Mouse (Mus musculus) common myeloid progenitor, adult 5-6 weeks (primary cell): ENCODE results near the gene Rufy3. TPM values are rescaled to one million over a fixed set of nuclear protein-coding genes. Genes with fewer than 3 reads are reported as not detected.
"Not testable (repeated sequence)": the region's sequence is repeated elsewhere in the genome, so short reads cannot be mapped to it uniquely, and the experiment has no call there.

Source experiments
- ATAC-seq: replicated peaks from 2 replicates; pipeline ENCODE4 v1.8.0; 2016; ENCODE audit warnings: low read depth, mild to moderate bottlenecking, moderate TSS enrichment, inconsistent platforms; ENCODE audit not compliant: poor library complexity, severe bottlenecking
- total RNA-seq: library from RNA; stranded (forward); fragments of 200-1000, 187-1606 nt; gene quantifications from 2 replicates; pipeline ENCODE4 v1.2.3, GENCODE M21; 2017

The Rufy3 gene
- total RNA-seq = 14.8 and 15.9 TPM in 2 replicates

DNA sequence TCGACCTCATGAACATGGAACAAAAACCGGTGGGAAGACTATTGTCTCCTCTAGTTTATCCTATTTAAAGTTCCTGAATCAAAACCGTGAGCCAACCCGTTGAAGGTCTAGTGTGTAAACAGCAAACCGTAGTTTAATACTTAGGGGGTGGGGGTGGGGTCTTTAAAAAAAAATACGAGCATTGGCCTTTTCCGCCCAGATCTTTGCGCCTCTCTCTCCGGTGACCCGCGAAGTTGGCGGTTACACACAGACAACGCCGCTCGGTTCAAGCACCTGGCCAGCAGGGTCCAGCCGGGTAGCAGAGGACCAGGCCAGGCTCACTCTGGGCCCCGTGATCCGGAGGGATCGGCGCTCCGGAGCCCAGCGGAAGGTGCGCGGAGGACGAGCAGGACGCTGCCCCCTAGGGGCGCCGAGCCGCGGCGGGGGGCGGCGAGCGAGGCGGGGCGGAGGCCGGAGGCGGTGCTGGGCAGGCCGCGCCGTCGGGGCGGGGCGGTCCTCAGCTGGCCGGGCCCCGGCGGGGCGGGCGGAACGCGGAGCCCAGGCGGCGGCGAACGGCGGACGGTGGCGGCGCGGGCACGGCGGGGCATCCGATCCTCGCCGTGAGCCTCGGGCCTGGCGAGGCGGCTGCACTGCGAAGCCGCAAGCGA lies at the start of gene Rufy3:
Gene Rufy3 (plus strand): TSS at position 540 of the 647 bp plus-strand sequence.
- ATAC-seq = peak; percentile 78

- peak; percentile 90 for ATAC-seq
These were observed 45.6 kb upstream of the Rufy3 start for GRCm38 (mm10) chr5:88519232-88519631.

GRCm38 (mm10) chr5:88527657-88528056 lies 37.2 kb upstream of the Rufy3 start, which contains the start of gene Jchain:
Jchain (minus strand) TSS chr5:88527891.
- ATAC-seq = no peak

GRCm38 (mm10) chr5:88530908-88531307 lies 33.9 kb upstream of the Rufy3 start:
- no peak for ATAC-seq

DNA sequence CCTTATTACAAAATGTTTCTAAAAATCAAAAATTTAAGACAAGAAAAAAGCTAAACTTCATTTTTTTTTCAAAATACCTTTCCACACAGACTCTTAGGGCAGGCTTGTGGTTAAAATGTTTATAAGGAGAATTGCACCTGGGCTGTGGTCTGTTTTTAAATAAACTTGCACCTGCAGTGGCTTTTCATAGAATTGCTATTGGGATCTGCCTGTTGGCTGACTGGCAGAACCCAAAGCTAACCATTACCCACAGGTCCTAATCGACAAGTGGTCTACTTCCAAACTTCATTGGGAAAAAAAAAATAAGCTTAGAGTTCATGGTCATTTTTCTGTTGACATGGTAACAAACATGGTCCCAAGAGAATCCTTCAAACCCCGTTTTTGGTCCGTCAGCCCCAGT lies 30.1 kb upstream of the Rufy3 start:
- no peak for ATAC-seq

- ATAC-seq = no peak
These were observed 24.0 kb upstream of the Rufy3 start for GRCm38 (mm10) chr5:88540845-88541244.

- ATAC-seq = peak; percentile 50; the same call in 1 of the 2 replicates
These were observed 22.1 kb upstream of the Rufy3 start for GRCm38 (mm10) chr5:88542651-88543282.

GRCm38 (mm10) chr5:88544411-88544810 lies 20.4 kb upstream of the Rufy3 start:
- not testable (repeated sequence) for ATAC-seq

DNA sequence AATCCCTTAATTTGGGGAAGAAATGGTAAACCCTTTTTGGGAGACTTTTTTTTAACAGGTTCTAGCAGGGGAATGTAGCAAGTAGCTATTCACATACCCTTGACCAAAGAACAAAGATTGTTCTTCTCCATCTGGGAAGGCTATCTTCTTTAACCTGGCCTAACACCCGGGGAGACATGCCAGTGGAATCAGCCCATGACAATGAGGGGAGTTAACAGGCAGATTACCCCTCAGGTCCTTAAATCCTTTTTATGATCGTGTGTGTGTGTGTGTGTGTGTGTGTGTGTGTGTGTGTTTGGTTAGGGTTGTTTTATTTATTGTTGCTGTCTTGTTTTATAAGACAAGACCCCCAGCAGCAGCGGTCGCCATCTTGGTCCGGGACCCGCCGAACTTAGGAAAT lies 19.3 kb upstream of the Rufy3 start:
- no peak for ATAC-seq

- ATAC-seq = peak; percentile 52
These were observed 11.4 kb upstream of the Rufy3 start for GRCm38 (mm10) chr5:88553271-88554085.

GRCm38 (mm10) chr5:88554086-88554886 lies 10.6 kb upstream of the Rufy3 start, which contains the start of gene Utp3:
Utp3 (plus strand) TSS chr5:88554462.
- ATAC-seq = peak; percentile 95

DNA sequence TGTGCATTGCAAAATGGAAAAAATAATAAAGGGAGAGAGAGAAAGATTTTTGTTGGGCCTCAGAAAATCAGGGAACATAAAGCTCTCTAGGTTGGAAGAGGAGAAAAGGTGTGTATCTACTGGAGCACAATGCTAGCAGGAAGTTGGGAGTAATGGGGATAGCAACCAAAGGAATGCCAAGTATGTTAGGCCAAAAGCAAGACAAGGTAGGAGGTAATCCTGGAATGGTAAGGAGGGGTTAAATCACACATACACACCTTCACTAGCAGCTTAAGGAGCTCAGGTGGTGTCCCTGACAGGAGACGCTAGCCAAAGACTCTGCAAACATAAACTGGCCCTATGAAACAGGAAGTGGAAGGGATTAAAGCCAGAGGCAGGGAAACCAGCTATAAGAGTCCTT lies 5.8 kb upstream of the Rufy3 start:
- no peak for ATAC-seq

GRCm38 (mm10) chr5:88561080-88561814 lies 3.6 kb upstream of the Rufy3 start:
- ATAC-seq = no peak

GRCm38 (mm10) chr5:88562863-88563780 lies 1.7 kb upstream of the Rufy3 start:
- ATAC-seq = no peak

DNA sequence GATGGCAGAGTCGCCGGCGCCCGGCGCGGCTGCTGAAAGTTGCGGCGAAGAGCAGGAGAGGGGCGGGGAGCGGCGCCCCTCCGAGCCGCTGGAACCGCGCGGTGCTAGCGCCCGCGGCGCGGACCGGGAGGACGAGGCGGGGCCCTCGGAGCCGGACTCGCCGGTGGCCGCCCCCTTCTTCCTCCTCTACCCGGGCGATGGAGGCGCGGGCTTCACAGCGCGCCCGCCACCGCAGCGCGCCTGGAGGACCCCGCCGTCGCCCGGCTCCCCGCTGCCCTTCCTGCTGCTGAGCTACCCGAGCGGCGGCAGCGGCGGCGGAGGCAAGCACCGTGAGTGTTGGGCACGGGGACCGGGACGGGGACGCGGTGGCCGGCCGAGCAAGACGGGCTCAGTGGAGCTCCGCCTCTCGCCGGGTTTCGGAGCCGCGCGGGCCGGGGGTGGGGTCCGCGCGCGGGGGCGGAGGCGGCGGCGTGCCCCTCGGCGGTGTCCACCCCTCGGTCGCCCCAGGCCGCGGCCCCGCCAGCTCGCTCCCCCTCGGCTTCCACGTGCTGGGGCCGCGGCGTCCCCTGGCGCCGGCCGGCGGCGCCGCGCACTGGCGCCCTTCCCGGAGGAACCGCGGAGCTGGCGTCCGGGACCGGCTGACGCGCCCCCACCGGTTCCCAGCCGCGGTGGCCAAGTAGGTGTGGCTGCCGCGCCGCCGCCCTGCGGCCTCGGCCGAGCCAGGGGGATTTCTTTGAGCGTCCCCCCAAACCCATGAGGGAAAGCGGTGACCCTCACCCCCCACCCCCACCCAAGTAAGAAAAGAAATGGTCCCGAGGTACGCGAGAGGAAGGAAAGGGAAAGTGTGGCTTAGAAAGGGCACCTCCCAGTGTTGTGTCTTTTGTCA lies 551 bp downstream of the Rufy3 start:
- peak; percentile 31 for ATAC-seq

GRCm38 (mm10) chr5:88566034-88566841 lies 1.4 kb downstream of the Rufy3 start:
- ATAC-seq = peak; percentile 53

- no peak for ATAC-seq
These were observed 4.7 kb downstream of the Rufy3 start for GRCm38 (mm10) chr5:88569541-88569940.
